Mouse (Mus musculus): ENCODE data around the gene Fry. TPM values are rescaled to one million over a fixed set of nuclear protein-coding genes. Genes with fewer than 3 reads are reported as not detected.

The Fry gene
- polyA plus RNA-seq, 1 experiment: 2.9 TPM

DNA sequence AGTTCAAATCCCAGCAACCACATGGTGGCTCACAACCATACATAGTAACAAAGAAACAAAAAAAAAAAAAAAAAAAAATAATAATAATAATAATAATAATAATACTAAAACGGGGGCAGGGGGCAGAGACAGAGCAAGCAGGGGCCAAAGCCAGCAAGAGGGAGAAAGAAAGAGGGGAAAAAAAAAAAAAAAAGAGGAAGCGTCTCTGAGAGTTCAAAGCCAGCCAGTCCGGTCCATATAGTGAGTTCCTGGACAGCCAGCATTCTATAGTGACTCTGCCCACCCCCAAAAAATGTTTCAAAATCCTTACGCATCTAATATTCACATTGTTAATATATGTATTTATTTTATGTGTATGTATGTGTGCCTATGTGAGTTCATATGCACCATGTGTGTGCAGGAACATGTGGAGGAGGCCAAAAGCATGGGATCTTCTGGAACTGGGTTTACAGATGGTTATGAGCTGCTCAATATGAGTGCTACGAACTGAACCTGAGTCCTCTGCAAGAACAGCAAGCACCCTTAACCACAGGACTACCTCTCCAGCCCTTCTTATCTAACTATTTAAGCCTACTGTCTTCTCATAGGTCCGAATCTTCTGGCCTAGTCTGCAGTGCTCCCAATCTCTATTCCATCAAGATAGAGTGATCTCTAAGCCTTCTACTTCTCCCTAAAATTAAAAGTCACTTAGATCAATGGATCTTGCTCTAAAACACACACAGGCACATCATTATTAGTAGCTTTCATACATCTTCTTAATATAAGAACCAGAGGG, 392.2 kb downstream of the Fry start:
- Histone ChIP-seq H3K27ac (ENCODE audit: insufficient read depth, low read length) (no peak overlapping the region), H3K4me1 (ENCODE audit: control insufficient read depth, insufficient read depth, low read length) (no peaks in the 10 kb centered on the region), H3K4me3 (ENCODE audit: insufficient read depth, low read length) (no peak overlapping the region)
- no peak for TF ChIP-seq CTCF (IDR thresholded peaks at IDR 0.05; ENCODE audit: borderline replicate concordance, insufficient read depth, low read length)
- no peak for TF ChIP-seq POLR2A (IDR thresholded peaks at IDR 0.05; ENCODE audit: low read depth, low read length)

DNA sequence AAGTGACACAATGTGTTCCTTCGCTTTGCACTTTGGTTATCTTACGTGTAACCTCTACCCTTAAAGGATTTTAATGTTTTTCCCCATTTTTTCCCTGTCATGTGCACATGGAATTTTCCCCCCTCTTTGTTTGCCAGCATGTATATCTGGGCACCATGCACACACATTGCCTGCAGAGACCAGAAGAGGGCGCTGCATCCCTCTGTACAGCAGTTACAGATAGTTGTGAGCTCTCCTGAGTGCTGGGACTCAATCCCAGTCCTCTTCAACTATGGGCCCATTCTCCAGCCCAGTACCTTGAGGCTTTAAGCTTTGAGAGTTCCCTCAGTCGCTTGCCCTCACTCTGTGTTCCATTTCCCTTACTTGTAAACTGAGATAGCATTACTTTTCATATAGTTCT, 394.8 kb downstream of the Fry start:
- H3K4me1 ChIP-seq (ENCODE audit: control insufficient read depth, insufficient read depth, low read length): no peaks in the 10 kb centered on the region
- H3K4me3 ChIP-seq (ENCODE audit: insufficient read depth, low read length): no peak overlapping the region
- H3K27ac ChIP-seq (ENCODE audit: insufficient read depth, low read length): no peak overlapping the region
- TF ChIP-seq POLR2A (IDR thresholded peaks at IDR 0.05; ENCODE audit: low read depth, low read length): no peak
- no peak for TF ChIP-seq CTCF (IDR thresholded peaks at IDR 0.05; ENCODE audit: borderline replicate concordance, insufficient read depth, low read length)

DNA sequence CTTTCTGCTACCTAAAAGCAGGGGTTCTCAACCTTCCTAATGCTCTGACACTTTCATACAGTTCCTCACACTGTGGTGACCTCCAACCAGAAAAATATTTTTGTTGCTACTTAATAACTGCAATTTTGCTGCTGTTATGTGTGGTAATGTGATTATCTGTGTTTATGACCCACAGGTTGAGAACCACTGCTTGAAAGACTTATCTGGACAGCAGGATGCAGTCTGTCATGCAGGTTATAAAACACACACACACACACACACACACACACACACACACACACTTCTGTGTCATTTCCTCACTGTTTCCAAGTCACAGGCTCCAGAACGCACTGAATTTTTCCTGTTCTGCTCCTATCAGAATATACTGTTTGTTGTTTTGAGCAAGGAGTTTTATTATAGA, 395.6 kb downstream of the Fry start:
- Histone ChIP-seq H3K4me1 (ENCODE audit: control insufficient read depth, insufficient read depth, low read length) (no peaks in the 10 kb centered on the region), H3K27ac (ENCODE audit: insufficient read depth, low read length) (no peak overlapping the region), H3K4me3 (ENCODE audit: insufficient read depth, low read length) (no peak overlapping the region)
- TF ChIP-seq CTCF (IDR thresholded peaks at IDR 0.05; ENCODE audit: borderline replicate concordance, insufficient read depth, low read length): no peak
- TF ChIP-seq POLR2A (IDR thresholded peaks at IDR 0.05; ENCODE audit: low read depth, low read length): no peak

DNA sequence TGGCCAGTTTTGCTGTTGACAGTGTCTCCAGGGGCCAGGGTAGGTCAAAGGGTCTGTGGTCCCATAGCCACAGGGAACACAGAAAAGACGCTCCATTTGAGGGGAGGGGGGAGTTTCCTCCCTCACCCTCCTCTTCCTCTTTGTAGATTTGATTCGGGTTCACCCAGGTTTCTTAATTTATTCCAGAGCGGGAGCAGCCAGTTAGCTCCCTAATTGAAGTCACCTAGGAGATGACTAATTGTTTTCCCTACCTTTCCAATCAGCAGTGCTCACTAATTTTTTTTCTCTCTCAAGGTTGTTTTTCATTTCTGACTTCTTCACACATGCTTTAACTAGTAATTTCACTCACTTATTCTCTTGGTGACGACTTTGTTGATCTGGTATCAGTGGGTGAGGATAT, 399.6 kb downstream of the Fry start, which contains the start of gene Zar1l:
TSS of gene Zar1l (minus strand) at position 101 of the 400 bp plus-strand sequence.
- H3K4me1 ChIP-seq (ENCODE audit: control insufficient read depth, insufficient read depth, low read length): no peaks in the 10 kb centered on the region; the same call in 1 of the 2 replicates
- TF ChIP-seq POLR2A (IDR thresholded peaks at IDR 0.05; ENCODE audit: low read depth, low read length) (no peak), CTCF (IDR thresholded peaks at IDR 0.05; ENCODE audit: borderline replicate concordance, insufficient read depth, low read length) (no peak)
- no peak within 1 kb of the TSS for H3K4me3 ChIP-seq (ENCODE audit: insufficient read depth, low read length)
- no peak within 1 kb of the TSS for H3K27ac ChIP-seq (ENCODE audit: insufficient read depth, low read length)

DNA sequence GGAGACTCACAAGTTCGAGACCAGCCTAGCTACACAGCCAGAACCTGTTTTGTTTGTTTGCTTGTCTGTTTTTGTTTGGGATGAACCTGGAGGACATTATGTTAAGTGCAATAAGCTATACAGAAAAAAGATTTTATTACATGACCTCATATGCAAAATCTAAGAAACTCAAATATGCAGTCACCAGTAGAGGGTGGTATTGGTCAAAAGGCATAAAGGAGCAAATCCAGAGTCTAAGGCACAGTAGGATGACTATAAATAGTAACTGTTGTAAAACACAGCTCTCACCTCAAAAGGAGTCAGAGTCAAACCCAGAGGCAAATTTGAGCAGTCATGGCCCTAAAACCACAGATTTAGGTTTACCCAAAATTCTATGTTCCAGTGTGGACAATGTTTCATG, 401.1 kb downstream of the Fry start:
- TF ChIP-seq POLR2A (IDR thresholded peaks at IDR 0.05; ENCODE audit: low read depth, low read length) (no peak), CTCF (IDR thresholded peaks at IDR 0.05; ENCODE audit: borderline replicate concordance, insufficient read depth, low read length) (no peak)
- H3K4me3 ChIP-seq (ENCODE audit: insufficient read depth, low read length): no peak overlapping the region
- no peak overlapping the region for H3K27ac ChIP-seq (ENCODE audit: insufficient read depth, low read length)
- no peaks in the 10 kb centered on the region; the same call in 1 of the 2 replicates for H3K4me1 ChIP-seq (ENCODE audit: control insufficient read depth, insufficient read depth, low read length)

DNA sequence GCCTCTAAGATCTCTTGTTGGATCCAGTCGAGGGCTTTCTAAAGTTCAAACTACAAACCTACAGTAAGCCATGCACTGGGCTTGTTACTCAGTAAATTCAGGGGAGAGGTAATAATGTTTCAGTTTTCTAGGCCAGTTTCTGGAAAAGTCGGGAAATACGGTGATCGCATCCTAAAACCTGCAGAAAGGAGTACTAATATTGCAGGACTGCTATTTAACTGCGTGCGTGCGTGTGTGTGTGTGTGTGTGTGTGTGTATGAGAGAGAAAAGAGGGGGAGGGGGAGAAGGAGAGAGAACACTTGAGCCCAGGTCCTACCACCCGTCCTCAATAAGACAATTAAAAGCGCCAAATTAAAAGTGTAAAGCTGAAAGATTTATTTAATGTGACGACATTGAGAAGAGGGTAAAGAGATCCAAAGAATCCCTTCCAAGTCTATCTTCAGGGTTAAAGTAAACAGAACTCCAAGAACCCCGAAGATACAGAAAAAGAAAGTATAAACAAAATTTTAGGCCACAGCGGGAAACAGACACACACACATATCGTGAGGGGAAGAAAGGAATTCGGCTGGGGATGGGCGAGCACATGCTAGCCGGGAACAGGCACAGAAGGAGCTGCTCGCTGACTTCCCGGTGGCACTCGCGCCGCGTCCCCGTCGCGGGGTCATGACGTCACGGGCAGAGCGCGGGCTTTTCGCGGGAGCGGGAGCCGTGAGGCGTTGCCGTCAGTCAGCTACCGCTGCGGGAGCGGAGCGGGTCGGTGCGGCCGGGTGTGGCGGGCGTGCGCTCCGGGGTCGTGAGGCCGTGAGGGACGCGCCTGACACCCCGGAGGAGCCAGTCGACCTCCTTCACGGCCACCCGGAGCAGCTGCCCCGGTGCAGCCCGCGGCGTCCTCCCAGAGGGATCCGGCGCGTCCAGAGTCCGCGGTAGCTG, 403.8 kb downstream of the Fry start, which contains the start of gene Brca2:
TSS of gene Brca2 (plus strand) at position 694 of the 930 bp plus-strand sequence.
- H3K4me1 ChIP-seq (ENCODE audit: control insufficient read depth, insufficient read depth, low read length): no peaks in the 10 kb centered on the region; the same call in 1 of the 2 replicates
- peak within 1 kb of the TSS; percentile 78 for H3K4me3 ChIP-seq (ENCODE audit: insufficient read depth, low read length)
- TF ChIP-seq POLR2A (IDR thresholded peaks at IDR 0.05; ENCODE audit: low read depth, low read length) (peak; percentile 79), CTCF (IDR thresholded peaks at IDR 0.05; ENCODE audit: borderline replicate concordance, insufficient read depth, low read length) (no peak)
- no peak within 1 kb of the TSS for H3K27ac ChIP-seq (ENCODE audit: insufficient read depth, low read length)

DNA sequence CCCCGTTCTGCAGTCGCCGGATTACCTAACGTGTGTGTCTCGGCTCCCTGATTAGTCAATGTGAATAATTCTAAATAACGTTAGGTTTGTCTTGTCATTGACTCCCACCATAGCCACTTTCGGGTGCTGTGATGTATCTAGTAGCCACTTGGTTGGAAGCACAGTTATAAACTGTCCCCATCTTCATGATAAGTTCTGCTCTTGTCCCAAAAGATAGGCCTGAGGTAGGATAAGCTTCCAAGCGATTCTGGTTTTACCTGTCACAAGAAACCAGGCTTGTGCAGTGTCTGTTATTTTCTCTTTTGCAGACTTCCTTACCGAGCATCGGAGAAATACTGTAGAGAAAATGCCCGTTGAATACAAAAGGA, 404.4 kb downstream of the Fry start:
- no peak for TF ChIP-seq CTCF (IDR thresholded peaks at IDR 0.05; ENCODE audit: borderline replicate concordance, insufficient read depth, low read length)
- no peak for TF ChIP-seq POLR2A (IDR thresholded peaks at IDR 0.05; ENCODE audit: low read depth, low read length)
- H3K4me1 ChIP-seq (ENCODE audit: control insufficient read depth, insufficient read depth, low read length): no peaks in the 10 kb centered on the region; the same call in 1 of the 2 replicates
- H3K4me3 ChIP-seq (ENCODE audit: insufficient read depth, low read length): peak overlapping the region; percentile 78
- no peak overlapping the region for H3K27ac ChIP-seq (ENCODE audit: insufficient read depth, low read length)

DNA sequence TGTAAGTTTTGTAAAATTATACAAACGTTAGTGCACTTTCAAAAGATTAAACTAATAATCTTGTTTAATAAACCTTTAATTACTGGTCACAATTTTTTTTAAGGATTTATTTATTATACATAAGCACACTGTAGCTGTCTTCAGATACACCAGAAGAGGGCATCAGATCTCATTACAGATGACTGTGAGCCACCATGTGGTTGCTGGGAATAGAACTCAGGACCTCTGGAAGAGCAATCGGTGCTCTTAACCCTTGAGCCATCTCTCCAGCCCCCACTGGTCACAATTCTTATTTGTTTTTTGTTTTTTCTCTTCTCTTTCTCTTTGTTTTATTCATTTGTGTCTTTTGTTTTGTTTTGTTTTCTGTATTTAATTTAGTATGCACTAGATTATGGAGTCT, 406.8 kb downstream of the Fry start:
- Histone ChIP-seq H3K4me1 (ENCODE audit: control insufficient read depth, insufficient read depth, low read length) (no peaks in the 10 kb centered on the region; the same call in 1 of the 2 replicates), H3K4me3 (ENCODE audit: insufficient read depth, low read length) (no peak overlapping the region), H3K27ac (ENCODE audit: insufficient read depth, low read length) (no peak overlapping the region)
- no peak for TF ChIP-seq POLR2A (IDR thresholded peaks at IDR 0.05; ENCODE audit: low read depth, low read length)
- TF ChIP-seq CTCF (IDR thresholded peaks at IDR 0.05; ENCODE audit: borderline replicate concordance, insufficient read depth, low read length): no peak

DNA sequence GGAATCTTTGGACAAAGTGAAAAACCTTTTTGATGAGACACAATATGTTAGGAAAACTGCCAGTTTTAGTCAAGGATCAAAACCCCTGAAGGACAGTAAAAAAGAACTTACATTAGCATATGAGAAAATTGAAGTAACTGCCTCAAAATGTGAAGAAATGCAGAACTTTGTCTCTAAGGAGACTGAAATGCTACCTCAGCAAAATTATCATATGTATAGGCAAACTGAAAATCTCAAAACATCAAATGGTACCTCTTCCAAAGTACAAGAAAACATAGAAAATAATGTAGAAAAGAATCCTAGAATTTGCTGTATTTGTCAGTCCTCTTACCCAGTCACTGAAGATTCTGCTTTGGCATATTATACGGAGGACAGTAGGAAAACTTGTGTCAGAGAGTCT, 422.9 kb downstream of the Fry start:
- Histone ChIP-seq H3K4me1 (ENCODE audit: control insufficient read depth, insufficient read depth, low read length) (no peaks in the 10 kb centered on the region), H3K4me3 (ENCODE audit: insufficient read depth, low read length) (no peak overlapping the region), H3K27ac (ENCODE audit: insufficient read depth, low read length) (no peak overlapping the region)
- TF ChIP-seq CTCF (IDR thresholded peaks at IDR 0.05; ENCODE audit: borderline replicate concordance, insufficient read depth, low read length) (no peak), POLR2A (IDR thresholded peaks at IDR 0.05; ENCODE audit: low read depth, low read length) (no peak)

All from embryonic fibroblast, embryonic 13.5 days (primary cell).